Mouse (Mus musculus): Measurements from ENCODE around the gene Sirt7.

GRCm38 (mm10) chr11:120603545-120603944, 21.5 kb downstream of the Sirt7 start:
- no peak for TF ChIP-seq CTCF (IDR thresholded peaks at IDR 0.05; ENCODE audit: low read depth)
- TF ChIP-seq EP300 (optimal IDR thresholded peaks at IDR 0.05): no peak

All from stomach, postnatal 0 days (tissue).